Mouse (Mus musculus) naive thymus-derived CD4-positive, alpha-beta T cell, adult 2 months (primary cell): ENCODE measurements around the gene Tecr.

Source experiments
- DNase-seq: peaks from one replicate; pipeline ENCODE4 v3.0.0-alpha.2; 2011; ENCODE audit warnings: low read depth

Gene Tecr

GRCm38 (mm10) chr8:83563246-83563645 is 44.5 kb downstream of the Tecr start:
- DNase-seq = no peak

GRCm38 (mm10) chr8:83562669-83563068 is 45.1 kb downstream of the Tecr start:
- DNase-seq = no peak

DNA sequence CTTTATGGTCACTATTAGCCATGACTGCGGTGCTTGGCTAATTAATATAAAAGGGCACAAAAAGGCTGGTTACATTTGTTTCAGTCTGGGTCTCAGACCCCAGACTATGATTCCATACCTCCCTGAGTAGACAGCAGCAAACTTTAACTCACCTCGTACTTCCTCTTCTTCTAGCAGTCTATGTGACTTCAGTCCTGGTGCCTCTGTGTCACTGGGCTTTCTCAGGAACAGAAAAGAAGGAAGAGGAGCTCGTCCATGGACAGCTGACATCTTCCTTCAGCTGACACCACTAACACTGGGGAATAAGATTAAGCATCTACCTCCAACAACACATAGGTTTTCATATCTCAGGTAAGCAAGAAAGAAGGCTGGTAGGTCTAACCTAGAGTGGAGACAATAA is 72.0 kb downstream of the Tecr start, which contains the start of gene Olfr370:
Olfr370 (plus strand) TSS at position 45 of the 400 bp plus-strand sequence.
- DNase-seq = no peak

GRCm38 (mm10) chr8:83534802-83535201 is 73.0 kb downstream of the Tecr start:
- no peak for DNase-seq
